Mouse (Mus musculus) brown adipose tissue, adult 24 weeks (tissue): Measurements from ENCODE around the gene Odf3l2. TPM values are rescaled to one million over a fixed set of nuclear protein-coding genes. Genes with fewer than 3 reads are reported as not detected.

ENCODE experiments used
- H3K27ac ChIP-seq: fragments of 200-500 bp; replicated peaks from 2 replicates; pipeline ENCODE4 v1.5.1; 2012; ENCODE audit warnings: low read depth, mild to moderate bottlenecking, low read length
- H3K4me1 ChIP-seq: fragments of 200-500 bp; 2 replicates; pipeline ENCODE4 v1.6.1; 2012; ENCODE audit warnings: low read length, mixed read lengths; ENCODE audit not compliant: control insufficient read depth, insufficient read depth, insufficient read length
- H3K4me3 ChIP-seq: fragments of 200-500 bp; 2 replicates; pipeline ENCODE4 v1.5.1; 2012; ENCODE audit warnings: low read depth, mild to moderate bottlenecking, low read length, moderate library complexity; ENCODE audit not compliant: insufficient read depth
- polyA plus RNA-seq: library from polyadenylated mRNA; stranded (reverse); fragments of >200 nt; gene quantifications from 2 replicates; pipeline ENCODE4 v1.2.4, GENCODE M21; 2012; ENCODE audit not compliant: missing spikeins, insufficient read depth, insufficient read length

Gene Odf3l2
- polyA plus RNA-seq, 1 experiment, result not detected

GRCm38 (mm10) chr10:79594111-79594510 is 51.4 kb downstream of the Odf3l2 start:
- H3K27ac ChIP-seq, result no peak overlapping the region
- H3K4me1 ChIP-seq, result no peaks in the 10 kb centered on the region
- no peak overlapping the region for H3K4me3 ChIP-seq

- Histone ChIP-seq H3K4me3 (no peak overlapping the region), H3K27ac (no peak overlapping the region), H3K4me1 (no peaks in the 10 kb centered on the region)
Measured at GRCm38 (mm10) chr10:79590702-79591101, 54.8 kb downstream of the Odf3l2 start.

Other genes with a start within 250 kb of the Odf3l2 start
- gene Vmn2r83, start 177.0 kb downstream of the Odf3l2 start, polyA plus RNA-seq, result not detected in 2 replicates
- gene Plpp2, start 111.9 kb downstream of the Odf3l2 start, polyA plus RNA-seq, result 3.9 and 4.3 TPM in 2 replicates
- 6.1 and 8.5 TPM in 2 replicates for gene Mier2, start 90.5 kb downstream of the Odf3l2 start, polyA plus RNA-seq
- not detected in 2 replicates for gene Theg, start 58.4 kb downstream of the Odf3l2 start, polyA plus RNA-seq
- gene C2cd4c, start 31.7 kb downstream of the Odf3l2 start, polyA plus RNA-seq, result 0.48 TPM in 1 of 2 replicates, not detected in the other
- gene Shc2, start 7.8 kb downstream of the Odf3l2 start, polyA plus RNA-seq, result 0.92 and 1.7 TPM in 2 replicates
- gene Madcam1, start 18.8 kb upstream of the Odf3l2 start, polyA plus RNA-seq, result not detected in 2 replicates
- 17.0 and 17.6 TPM in 2 replicates for gene Tpgs1, start 23.6 kb upstream of the Odf3l2 start, polyA plus RNA-seq
- 181 and 274 TPM in 2 replicates for gene Cdc34, start 36.5 kb upstream of the Odf3l2 start, polyA plus RNA-seq
- gene Gzmm, start 43.3 kb upstream of the Odf3l2 start, polyA plus RNA-seq, result not detected in 2 replicates
- gene Bsg, start 58.8 kb upstream of the Odf3l2 start, polyA plus RNA-seq, result 495 and 669 TPM in 2 replicates
- gene Hcn2, start 70.9 kb upstream of the Odf3l2 start, polyA plus RNA-seq, result 0.52 TPM in 1 of 2 replicates, not detected in the other
- 20.1 and 32.1 TPM in 2 replicates for gene Polrmt, start 100.8 kb upstream of the Odf3l2 start, polyA plus RNA-seq
- not detected in 2 replicates for gene Fgf22, start 109.3 kb upstream of the Odf3l2 start, polyA plus RNA-seq
- gene Rnf126, start 121.2 kb upstream of the Odf3l2 start, polyA plus RNA-seq, result 23.3 and 27.2 TPM in 2 replicates
- gene Fstl3, start 131.5 kb upstream of the Odf3l2 start, polyA plus RNA-seq, result 0.96 and 1.3 TPM in 2 replicates
- not detected in 2 replicates for gene Prss57, start 145.2 kb upstream of the Odf3l2 start, polyA plus RNA-seq
- gene Palm, start 147.8 kb upstream of the Odf3l2 start, polyA plus RNA-seq, result 12.4 and 18.7 TPM in 2 replicates
- gene Misp, start 175.3 kb upstream of the Odf3l2 start, polyA plus RNA-seq, result not detected in 2 replicates
- 45.6 and 50.5 TPM in 2 replicates for gene Ptbp1, start 208.7 kb upstream of the Odf3l2 start, polyA plus RNA-seq
- gene Prtn3, start 228.7 kb upstream of the Odf3l2 start, polyA plus RNA-seq, result 1.4 and 1.7 TPM in 2 replicates
- gene Plppr3, start 228.9 kb upstream of the Odf3l2 start, polyA plus RNA-seq, result 1.3 TPM in 1 of 2 replicates, not detected in the other
- gene Elane, start 240.5 kb upstream of the Odf3l2 start, polyA plus RNA-seq, result not detected in 2 replicates
- gene Cfd, start 245.1 kb upstream of the Odf3l2 start, polyA plus RNA-seq, result 1,172 and 3,758 TPM in 2 replicates